Mouse (Mus musculus) heart, embryonic 14.5 days (tissue): ENCODE measurements around the gene Ebpl. TPM values are rescaled to one million over a fixed set of nuclear protein-coding genes. Genes with fewer than 3 reads are reported as not detected.
A peak's percentile ranks its signal among the peaks of the same experiment; 100 is the strongest.

Experiments used
- ATAC-seq: fragments of 200-750 bp; cut with Nextera tagmentation; 2 replicates; pipeline ENCODE4 v1.8.0; 2017; ENCODE audit warnings: low read depth, moderate TSS enrichment; ENCODE audit not compliant: insufficient number of reproducible peaks, insufficient read depth, low FRiP score
- H3K27ac ChIP-seq, 2 experiments: fragments of 200-500 bp in 1 of 2; fragments of 300-500 bp in 1 of 2; sonication (generic) in 1 of 2; replicated peaks in 1 of 2; 2 replicates each; pipeline ENCODE4 v1.5.1; 2012 to 2014; ENCODE audit warnings: low read depth in 2 of 2, low read length in 2 of 2, control low read depth in 1 of 2, mild to moderate bottlenecking in 1 of 2, mixed read lengths in 1 of 2; ENCODE audit not compliant: control insufficient read depth in 1 of 2, insufficient read depth in 1 of 2
- H3K27me3 ChIP-seq: fragments of 300-500 bp; sonication (generic); 2 replicates; pipeline ENCODE4 v1.6.1; 2014; ENCODE audit warnings: mild to moderate bottlenecking, low read length, control low read depth; ENCODE audit not compliant: control insufficient read depth, insufficient read depth
- H3K36me3 ChIP-seq: fragments of 300-500 bp; sonication (generic); 2 replicates; pipeline ENCODE4 v1.6.1; 2014; ENCODE audit warnings: mild to moderate bottlenecking, control low read depth, low read length, mixed read lengths; ENCODE audit not compliant: control insufficient read depth, insufficient read depth
- H3K4me1 ChIP-seq, 2 experiments: fragments of 200-500 bp in 1 of 2; fragments of 300-500 bp in 1 of 2; sonication (generic) in 1 of 2; 2 replicates each; pipeline ENCODE4 v1.6.1; 2012 to 2014; ENCODE audit warnings: low read length in 2 of 2, control low read depth in 1 of 2, mixed read lengths in 1 of 2; ENCODE audit not compliant: control insufficient read depth in 2 of 2, insufficient read depth in 2 of 2
- H3K4me2 ChIP-seq: fragments of 300-500 bp; sonication (generic); 2 replicates; pipeline ENCODE4 v1.6.1; 2014; ENCODE audit warnings: mild to moderate bottlenecking, low read length
- H3K4me3 ChIP-seq, 2 experiments: fragments of 200-500 bp in 1 of 2; fragments of 300-500 bp in 1 of 2; sonication (generic) in 1 of 2; 2 replicates each; pipeline ENCODE4 v1.5.1; 2012 to 2014; ENCODE audit warnings: low read length in 2 of 2, mild to moderate bottlenecking in 2 of 2, control low read depth in 1 of 2, low read depth in 1 of 2, moderate library complexity in 1 of 2; ENCODE audit not compliant: control insufficient read depth in 1 of 2, insufficient read depth in 1 of 2
- H3K9ac ChIP-seq: fragments of 300-500 bp; sonication (generic); 2 replicates; pipeline ENCODE4 v1.6.1; 2014; ENCODE audit warnings: mild to moderate bottlenecking, low read length
- H3K9me3 ChIP-seq: fragments of 300-500 bp; sonication (generic); 2 replicates; pipeline ENCODE4 v1.6.1; 2016; ENCODE audit warnings: low read length, control low read depth; ENCODE audit not compliant: control insufficient read depth
- WGBS: fragments of 180-500 bp; shearing (Covaris S2); extraction: QIAGEN DNeasy Blood & Tissue Kit; methylation state at CpG from one replicate; pipeline ENCODE4 v1.1.7; 2014; 5-methylcytosine and 5-hydroxymethylcytosine counted together
- polyA plus RNA-seq: library from polyadenylated mRNA; unstranded; fragments of >200 nt; fragmentation: Nextera tagmentation; extraction: Ambion mirVana; gene quantifications from 2 replicates; pipeline ENCODE4 v1.2.1, GENCODE M21; 2014

Ebpl gene
- polyA plus RNA-seq, 1 experiment from 2014 or later: 6.3 TPM

- H3K4me2 ChIP-seq: no peak within 1 kb of the TSS
- H3K9ac ChIP-seq: 0 out of 2 replicates have a peak within 1 kb of the TSS, but pooled peaks have one; percentile 27
- no peaks in the 10 kb centered on the region for H3K9me3 ChIP-seq
- ATAC-seq: no peak
- peak within 1 kb of the TSS in 1 of 2 experiments; percentile 7; a peak in 1 of 4 replicates for H3K27ac ChIP-seq
- H3K27me3 ChIP-seq: no peaks in the 10 kb centered on the region
- 61% methylated on average over 6 of the region's 6 CpGs for WGBS
- H3K36me3 ChIP-seq: no peaks in the 10 kb centered on the region
- peaks cover 16 to 20% of the 10 kb centered on the region in 2 experiments for H3K4me1 ChIP-seq
- no peak within 1 kb of the TSS for H3K4me3 ChIP-seq
Observed at GRCm38 (mm10) chr14:61309593-61309992, 50.6 kb downstream of the Ebpl start, which contains the start of gene Arl11. Gene Arl11 (plus strand): TSS chr14:61309753.

GRCm38 (mm10) chr14:61303969-61304609 lies 56.1 kb downstream of the Ebpl start:
- Histone ChIP-seq H3K4me1 (no peaks in the 10 kb centered on the region), H3K9ac (no peak overlapping the region), H3K9me3 (0 out of 2 replicates have a peak, but pooled peaks cover 3% of the 10 kb centered on the region), H3K27me3 (no peaks in the 10 kb centered on the region), H3K4me2 (no peak overlapping the region), H3K36me3 (no peaks in the 10 kb centered on the region), H3K4me3 (no peak overlapping the region), H3K27ac (no peak overlapping the region)
- ATAC-seq: no peak
- 66% methylated on average over 4 of the region's 4 CpGs for WGBS

GRCm38 (mm10) chr14:61302428-61302827 lies 57.8 kb downstream of the Ebpl start:
- H3K9ac ChIP-seq: no peak overlapping the region
- no peak overlapping the region for H3K4me3 ChIP-seq
- 33% methylated on average over 2 of the region's 2 CpGs for WGBS
- H3K27me3 ChIP-seq: no peaks in the 10 kb centered on the region
- no peaks in the 10 kb centered on the region for H3K4me1 ChIP-seq
- ATAC-seq: no peak
- no peaks in the 10 kb centered on the region for H3K36me3 ChIP-seq
- no peak overlapping the region for H3K27ac ChIP-seq
- H3K9me3 ChIP-seq: 0 out of 2 replicates have a peak, but pooled peaks cover 3% of the 10 kb centered on the region
- no peak overlapping the region for H3K4me2 ChIP-seq

- Histone ChIP-seq H3K36me3 (no peaks in the 10 kb centered on the region), H3K4me3 (no peak overlapping the region), H3K4me1 (no peaks in the 10 kb centered on the region), H3K4me2 (no peak overlapping the region), H3K27ac (no peak overlapping the region), H3K9me3 (0 out of 2 replicates have a peak, but pooled peaks cover 3% of the 10 kb centered on the region), H3K9ac (no peak overlapping the region), H3K27me3 (no peaks in the 10 kb centered on the region)
- no peak for ATAC-seq
- WGBS: 43% methylated on average over 2 of the region's 2 CpGs
Observed at GRCm38 (mm10) chr14:61301323-61301722, 58.9 kb downstream of the Ebpl start.

DNA sequence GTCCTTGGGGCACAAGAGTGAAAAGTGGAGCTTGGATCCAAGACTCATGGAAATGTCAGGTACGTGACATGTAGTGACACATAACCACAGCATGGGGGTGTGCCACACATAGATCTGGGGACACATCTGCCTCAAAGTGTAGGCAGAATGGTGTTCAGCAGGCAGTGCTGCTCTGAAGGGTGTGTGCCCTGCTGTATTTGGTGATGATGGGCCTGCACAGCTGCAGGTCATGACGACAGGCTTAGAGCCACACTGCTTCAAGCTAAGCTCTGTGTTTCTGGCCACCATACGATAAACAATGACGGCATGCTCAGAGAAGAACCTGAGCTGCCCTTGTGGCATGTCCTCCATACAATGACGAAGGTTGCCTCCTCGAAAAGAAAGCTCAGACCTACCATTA lies 60.4 kb downstream of the Ebpl start:
- H3K4me3 ChIP-seq: no peak overlapping the region
- no peak overlapping the region for H3K9ac ChIP-seq
- 0 out of 2 replicates have a peak, but pooled peaks cover 3% of the 10 kb centered on the region for H3K9me3 ChIP-seq
- ATAC-seq: no peak
- H3K36me3 ChIP-seq: no peaks in the 10 kb centered on the region
- 80% methylated on average over 6 of the region's 6 CpGs for WGBS
- H3K27me3 ChIP-seq: no peaks in the 10 kb centered on the region
- H3K4me1 ChIP-seq: no peaks in the 10 kb centered on the region
- no peak overlapping the region for H3K4me2 ChIP-seq
- H3K27ac ChIP-seq: no peak overlapping the region

DNA sequence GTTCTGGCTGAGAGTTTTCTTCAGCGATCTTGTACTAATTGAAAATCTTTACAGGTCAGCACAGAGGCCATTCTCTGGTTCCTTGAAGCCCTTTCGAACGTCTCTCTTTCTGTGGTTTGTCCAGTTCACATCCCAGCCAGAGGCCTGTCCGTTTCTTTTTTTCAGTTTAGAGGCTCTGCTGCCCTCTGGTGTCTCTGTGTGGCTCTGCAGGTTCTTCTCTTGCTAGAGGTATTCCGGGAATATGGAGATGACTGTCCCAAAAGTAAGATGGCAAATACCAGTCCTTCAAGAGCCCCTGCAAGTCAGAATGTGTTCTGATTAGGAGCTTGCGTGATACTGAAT lies 65.5 kb downstream of the Ebpl start:
- 17% methylated on average over 6 of the region's 6 CpGs for WGBS
- Histone ChIP-seq H3K36me3 (no peaks in the 10 kb centered on the region), H3K4me3 (no peak overlapping the region), H3K27me3 (no peaks in the 10 kb centered on the region), H3K9ac (no peak overlapping the region), H3K9me3 (no peaks in the 10 kb centered on the region), H3K4me2 (0 out of 2 replicates have a peak overlapping the region, but pooled peaks have one; percentile 12), H3K4me1 (0 out of 4 replicates have a peak, but pooled peaks cover 2 to 6% of the 10 kb centered on the region in 2 experiments), H3K27ac (no peak overlapping the region)
- ATAC-seq: no peak

DNA sequence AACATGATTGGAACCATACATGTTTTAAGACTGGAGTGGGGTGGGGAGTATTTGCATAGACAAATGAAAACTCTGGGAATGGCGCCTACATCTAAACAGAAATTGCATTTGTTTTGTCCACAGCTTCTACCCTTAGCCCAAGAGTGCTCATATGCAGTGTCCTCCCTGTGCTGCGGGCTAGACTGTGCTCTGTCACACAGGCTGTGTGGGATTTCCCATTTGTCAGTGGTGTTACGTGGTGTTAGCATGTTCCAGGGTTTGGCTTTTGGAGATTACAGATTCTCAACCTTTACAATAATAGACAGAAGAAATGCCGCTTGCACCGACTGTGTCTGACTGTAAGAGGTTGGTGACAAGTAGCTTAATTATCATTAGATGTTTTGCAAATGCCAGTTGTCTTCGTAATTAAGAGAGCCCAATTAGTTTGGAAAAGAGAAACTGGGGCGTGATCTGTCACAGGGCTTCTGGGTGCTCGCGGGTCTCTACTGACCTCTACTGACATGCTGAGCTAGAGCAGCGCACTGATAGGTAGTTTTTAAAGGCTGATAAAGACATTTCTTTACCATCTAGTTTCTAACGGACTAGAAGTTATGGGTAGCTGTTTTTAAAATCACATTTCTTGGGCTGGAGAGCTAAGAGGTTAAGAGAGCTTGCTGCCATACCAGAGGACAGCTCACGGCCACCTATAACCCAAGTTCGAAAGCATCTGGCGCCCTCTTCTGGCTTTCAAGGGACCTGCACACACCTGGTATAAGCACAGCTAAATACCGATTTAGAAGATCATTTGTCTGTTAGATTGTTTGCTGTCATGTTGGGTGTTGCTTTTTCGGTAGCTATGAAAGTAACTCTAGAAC lies 66.1 kb downstream of the Ebpl start:
- H3K36me3 ChIP-seq: no peaks in the 10 kb centered on the region
- 49% methylated on average over 16 of the region's 16 CpGs for WGBS
- H3K4me1 ChIP-seq: 0 out of 4 replicates have a peak, but pooled peaks cover 2 to 6% of the 10 kb centered on the region in 2 experiments
- H3K4me3 ChIP-seq: no peak overlapping the region
- 0 out of 2 replicates have a peak overlapping the region, but pooled peaks have one; percentile 12 for H3K4me2 ChIP-seq
- H3K9ac ChIP-seq: no peak overlapping the region
- H3K27ac ChIP-seq: no peak overlapping the region
- no peak for ATAC-seq
- no peaks in the 10 kb centered on the region for H3K9me3 ChIP-seq
- no peaks in the 10 kb centered on the region for H3K27me3 ChIP-seq
